Mouse (Mus musculus): Measurements from ENCODE around the gene Dusp8.
A peak's percentile ranks its signal among the peaks of the same experiment; 100 is the strongest.

The Dusp8 gene

GRCm38 (mm10) chr7:142055431-142055830 lies 40.2 kb downstream of the Dusp8 start:
- DNase-seq (ENCODE audit: low spot score in 2 of 2): no peak

- DNase-seq (ENCODE audit: low spot score in 2 of 2): no peak
Observed at GRCm38 (mm10) chr7:142050536-142050935, 45.1 kb downstream of the Dusp8 start.

- DNase-seq (ENCODE audit: low spot score in 2 of 2): no peak
Observed at GRCm38 (mm10) chr7:142045932-142046331, 49.7 kb downstream of the Dusp8 start.

- DNase-seq (ENCODE audit: low spot score in 2 of 2): no peak
Observed at GRCm38 (mm10) chr7:142045344-142045743, 50.3 kb downstream of the Dusp8 start.

- DNase-seq (ENCODE audit: low spot score in 2 of 2): no peak
Observed at GRCm38 (mm10) chr7:142040756-142041155, 54.9 kb downstream of the Dusp8 start.

GRCm38 (mm10) chr7:142037553-142038170 lies 58.0 kb downstream of the Dusp8 start:
- DNase-seq (ENCODE audit: low spot score in 2 of 2): peak; percentile 18 to 43

- no peak for DNase-seq (ENCODE audit: low spot score in 2 of 2)
Observed at GRCm38 (mm10) chr7:142035048-142035811, 60.4 kb downstream of the Dusp8 start.

GRCm38 (mm10) chr7:142034198-142034597 lies 61.4 kb downstream of the Dusp8 start:
- DNase-seq (ENCODE audit: low spot score in 2 of 2): no peak

- no peak for DNase-seq (ENCODE audit: low spot score in 2 of 2)
Observed at GRCm38 (mm10) chr7:142030073-142030472, 65.6 kb downstream of the Dusp8 start.
